Mouse (Mus musculus) adrenal gland, postnatal 14 days (tissue): Measurements from ENCODE around the gene Pde6h. TPM values are rescaled to one million over a fixed set of nuclear protein-coding genes. Genes with fewer than 3 reads are reported as not detected.

Experiments
- total RNA-seq: library from RNA; stranded (reverse); gene quantifications from 2 replicates; pipeline ENCODE4 v1.2.3, GENCODE M21; 2021

Pde6h gene
- total RNA-seq, 1 experiment from 2014 or later: 0.44 TPM

Other genes starting within 250 kb of the Pde6h start
- 0.08 and 0.22 TPM in 2 replicates for gene Gucy2c, start 142.1 kb upstream of the Pde6h start, total RNA-seq
- 24.3 and 24.8 TPM in 2 replicates for gene Hist4h4, start 119.4 kb upstream of the Pde6h start, total RNA-seq
- gene H2afj, start 115.6 kb upstream of the Pde6h start, total RNA-seq: 124 TPM in 2 replicates
- gene BC049715, start 96.2 kb upstream of the Pde6h start, total RNA-seq: 0.38 and 1.1 TPM in 2 replicates
- 73.4 and 79.6 TPM in 2 replicates for gene Wbp11, start 95.6 kb upstream of the Pde6h start, total RNA-seq
- 0.22 and 0.38 TPM in 2 replicates for gene Smco3, start 88.4 kb upstream of the Pde6h start, total RNA-seq
- gene Art4, start 66.1 kb upstream of the Pde6h start, total RNA-seq: 6.0 and 7.4 TPM in 2 replicates
- gene Mgp, start 48.0 kb upstream of the Pde6h start, total RNA-seq: 177 and 231 TPM in 2 replicates
- 0.30 TPM in 1 of 2 replicates, not detected in the other for gene Erp27, start 1.7 kb upstream of the Pde6h start, total RNA-seq
- 24.4 and 62.7 TPM in 2 replicates for gene Arhgdib, start 18.1 kb downstream of the Pde6h start, total RNA-seq
- gene Rerg, start 246.7 kb downstream of the Pde6h start, total RNA-seq: 103 and 108 TPM in 2 replicates